Mouse (Mus musculus) thymus, postnatal 4 days (tissue): Measurements from ENCODE around the gene Tmem151a.
"Not testable (repeated sequence)": the region's sequence is repeated elsewhere in the genome, so short reads cannot be mapped to it uniquely, and the experiment has no call there.

Source experiments
- DNase-seq: peaks from one replicate; pipeline ENCODE4 v3.0.0; 2021

Tmem151a gene

DNA sequence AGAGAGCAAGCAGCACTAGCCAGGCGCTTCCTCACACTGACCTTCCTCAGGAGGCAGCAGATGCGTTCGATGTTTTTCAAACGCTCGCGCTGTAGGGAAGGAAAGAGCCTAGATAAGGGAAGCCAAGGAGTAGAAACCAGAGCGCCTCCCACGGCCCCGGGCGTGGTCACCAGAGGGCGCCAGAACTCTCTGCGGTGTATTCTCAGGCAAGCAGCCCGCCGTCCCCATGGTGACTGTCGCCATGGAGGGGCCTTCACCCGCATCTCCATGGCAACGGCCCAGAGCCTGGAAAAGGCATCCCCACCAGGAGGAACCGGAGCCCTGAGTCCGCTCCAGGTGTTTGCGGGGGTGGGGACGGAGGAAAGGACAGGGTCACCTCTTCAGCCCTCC is 8.9 kb upstream of the Tmem151a start:
- DNase-seq: peak; percentile 96

GRCm38 (mm10) chr19:5093481-5094242 is 8.3 kb upstream of the Tmem151a start:
- DNase-seq: no peak

DNA sequence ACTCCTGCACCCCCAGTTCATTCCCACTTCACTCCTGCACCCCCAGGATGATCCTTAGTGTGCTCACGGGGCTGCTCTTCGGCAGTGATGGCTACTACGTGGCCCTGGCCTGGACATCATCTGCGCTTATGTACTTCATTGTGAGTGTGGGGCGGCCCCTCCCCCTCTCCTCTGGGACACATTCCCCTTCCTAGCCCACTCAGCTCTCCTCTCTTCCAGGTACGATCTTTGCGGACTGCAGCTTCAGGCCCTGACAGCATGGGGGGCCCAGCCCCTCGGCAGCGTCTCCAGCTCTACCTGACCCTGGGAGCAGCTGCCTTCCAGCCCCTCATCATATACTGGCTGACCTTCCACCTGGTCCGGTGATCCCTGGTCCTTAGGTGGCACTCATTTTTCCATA is 6.8 kb upstream of the Tmem151a start:
- DNase-seq: no peak

- DNase-seq: no peak
Measured at GRCm38 (mm10) chr19:5089324-5089723, 4.0 kb upstream of the Tmem151a start.

DNA sequence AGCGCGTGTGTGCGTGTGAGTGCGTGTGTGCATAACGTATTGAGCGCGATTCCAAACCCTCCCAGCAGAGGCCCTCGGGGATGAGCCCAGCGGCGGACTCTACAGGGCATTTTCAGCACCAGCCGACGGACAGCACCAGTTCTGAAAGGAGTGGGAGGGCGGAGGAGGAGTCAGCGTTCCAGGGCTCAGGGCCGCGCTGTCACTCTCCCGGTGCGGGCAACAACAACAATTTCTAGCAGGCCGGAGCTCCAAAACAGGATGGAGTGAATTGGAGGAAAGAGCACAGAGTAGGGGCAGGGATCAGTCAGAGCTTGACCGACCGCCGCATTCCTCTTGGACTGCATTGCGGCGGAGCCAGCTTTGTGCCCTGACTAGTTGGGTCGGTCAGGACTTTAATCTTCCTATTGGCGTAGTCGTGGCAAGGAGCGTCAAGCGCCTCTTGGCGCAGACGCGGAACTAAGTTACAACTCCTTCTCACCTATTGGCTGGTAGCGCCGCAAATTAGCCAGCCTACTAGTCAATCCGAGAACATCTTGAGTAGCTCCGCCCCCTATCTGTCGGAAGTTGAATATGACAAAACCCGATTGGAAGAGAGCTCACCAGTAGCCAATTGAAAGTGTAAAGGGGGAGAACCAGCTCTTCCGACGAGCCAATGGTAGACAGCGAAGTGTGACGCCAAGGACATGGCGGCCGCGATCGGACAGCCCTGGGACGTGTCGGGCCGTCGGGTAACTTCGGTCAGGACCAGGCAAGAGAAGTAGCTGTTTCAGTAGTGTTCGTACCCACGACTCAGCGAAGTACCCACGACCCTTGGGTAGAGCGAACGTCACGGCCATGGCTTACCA is 2.8 kb upstream of the Tmem151a start, which contains the start of gene Yif1a:
Yif1a (plus strand) TSS at position 655 of the 845 bp plus-strand sequence.
- DNase-seq: peak; percentile 95

- not testable (repeated sequence) for DNase-seq
Measured at GRCm38 (mm10) chr19:5086533-5086932, 1.2 kb upstream of the Tmem151a start.

- DNase-seq: no peak
Measured at GRCm38 (mm10) chr19:5084834-5085144, 542 bp downstream of the Tmem151a start.

GRCm38 (mm10) chr19:5083961-5084833 is 1.1 kb downstream of the Tmem151a start:
- DNase-seq: no peak

GRCm38 (mm10) chr19:5082596-5082995 is 2.7 kb downstream of the Tmem151a start:
- no peak for DNase-seq

- DNase-seq: no peak
Measured at GRCm38 (mm10) chr19:5082005-5082404, 3.3 kb downstream of the Tmem151a start.

DNA sequence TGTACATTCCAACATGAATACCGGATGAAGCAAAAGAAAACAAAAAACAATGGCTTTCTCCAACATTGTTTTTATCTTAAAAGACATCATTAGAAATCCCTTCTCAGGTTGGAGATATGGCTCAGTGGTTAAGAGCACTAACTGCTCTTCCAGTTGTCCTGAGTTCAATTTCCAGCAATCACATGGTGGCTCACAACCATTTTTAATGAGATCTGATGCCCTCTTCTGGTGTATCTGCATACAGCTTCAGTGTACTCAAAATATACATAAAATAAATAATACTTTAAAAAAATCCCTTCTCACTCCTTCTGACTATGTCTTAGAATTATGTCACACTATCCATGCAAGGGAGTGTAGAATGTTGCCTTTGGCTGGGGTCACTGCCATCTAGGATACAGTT is 6.1 kb downstream of the Tmem151a start:
- DNase-seq: no peak

GRCm38 (mm10) chr19:5073518-5073917 is 11.8 kb downstream of the Tmem151a start:
- DNase-seq: no peak

- peak; percentile 71 for DNase-seq
Measured at GRCm38 (mm10) chr19:5073028-5073427, 12.3 kb downstream of the Tmem151a start.

DNA sequence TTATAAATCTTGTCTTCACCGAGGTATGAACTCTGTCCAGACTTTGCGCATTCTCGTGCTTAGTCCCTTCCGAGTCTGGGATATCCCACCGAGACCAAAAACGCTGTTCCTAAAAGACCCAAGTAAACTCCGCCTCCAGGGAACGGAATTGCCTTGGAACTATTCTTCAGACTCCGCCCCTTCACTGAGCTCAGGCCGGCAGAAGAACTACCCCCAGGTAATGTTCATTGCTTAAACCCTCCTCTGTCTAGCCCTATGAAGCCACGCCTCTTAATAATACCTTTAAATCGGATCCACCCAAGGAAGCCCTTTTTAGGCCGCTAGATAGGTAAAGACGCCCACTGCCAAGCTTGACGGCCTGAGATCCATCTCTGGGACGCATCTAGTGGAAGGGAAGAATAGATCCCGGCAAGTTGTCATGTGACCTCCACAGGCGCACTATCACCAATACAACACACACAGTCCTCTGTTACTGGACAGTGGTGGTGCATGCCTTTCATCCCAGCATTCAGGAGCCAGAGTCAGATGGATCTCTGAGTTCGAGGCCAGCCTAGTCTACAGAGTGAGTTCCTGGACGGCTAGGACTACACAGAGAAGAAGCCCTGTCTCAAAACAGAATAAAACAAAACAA is 12.8 kb downstream of the Tmem151a start:
- DNase-seq: no peak

- peak; percentile 41 for DNase-seq
Measured at GRCm38 (mm10) chr19:5071545-5072369, 13.6 kb downstream of the Tmem151a start.

DNA sequence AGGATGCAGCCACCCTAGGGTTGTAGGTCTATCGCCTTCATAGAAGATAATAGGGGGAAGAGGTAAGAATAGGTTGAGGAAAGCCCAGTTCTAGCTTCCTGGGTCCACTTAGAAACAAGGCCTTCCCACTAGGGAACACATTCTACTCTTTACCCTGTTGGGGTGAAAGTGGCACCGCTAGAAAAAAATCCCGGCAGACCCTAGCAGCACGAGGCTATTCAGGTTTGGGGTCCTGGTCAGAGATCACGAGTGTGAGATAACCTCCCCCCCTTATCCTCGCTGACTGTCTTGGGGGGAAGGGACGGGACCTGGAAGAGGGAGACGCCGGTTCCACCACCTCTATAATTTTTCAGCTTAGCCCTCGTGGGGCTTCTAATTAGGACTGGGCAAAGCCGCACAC is 14.3 kb downstream of the Tmem151a start:
- no peak for DNase-seq

GRCm38 (mm10) chr19:5069978-5070377 is 15.4 kb downstream of the Tmem151a start:
- DNase-seq: no peak

- no peak for DNase-seq
Measured at GRCm38 (mm10) chr19:5069486-5069885, 15.8 kb downstream of the Tmem151a start.

DNA sequence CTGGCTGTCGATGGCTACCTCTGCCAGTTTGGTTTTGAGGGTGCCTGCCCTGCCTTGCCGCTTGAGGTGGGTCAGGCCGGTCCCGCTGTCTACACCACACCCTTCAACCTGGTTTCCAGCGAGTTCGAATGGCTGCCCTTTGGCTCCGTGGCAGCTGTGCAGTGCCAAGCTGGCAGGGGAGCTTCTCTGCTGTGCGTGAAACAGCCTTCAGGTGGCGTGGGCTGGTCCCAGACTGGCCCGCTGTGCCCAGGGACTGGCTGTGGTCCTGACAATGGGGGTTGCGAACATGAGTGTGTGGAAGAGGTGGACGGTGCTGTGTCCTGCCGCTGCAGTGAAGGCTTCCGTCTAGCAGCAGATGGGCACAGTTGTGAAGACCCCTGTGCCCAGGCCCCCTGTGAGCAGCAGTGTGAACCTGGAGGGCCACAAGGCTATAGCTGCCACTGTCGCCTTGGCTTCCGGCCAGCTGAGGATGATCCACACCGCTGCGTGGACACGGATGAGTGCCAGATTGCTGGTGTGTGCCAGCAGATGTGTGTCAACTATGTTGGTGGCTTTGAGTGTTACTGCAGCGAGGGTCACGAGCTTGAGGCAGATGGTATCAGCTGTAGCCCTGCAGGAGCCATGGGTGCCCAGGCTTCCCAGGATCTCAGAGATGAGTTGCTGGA is 16.6 kb downstream of the Tmem151a start:
- DNase-seq: no peak

DNA sequence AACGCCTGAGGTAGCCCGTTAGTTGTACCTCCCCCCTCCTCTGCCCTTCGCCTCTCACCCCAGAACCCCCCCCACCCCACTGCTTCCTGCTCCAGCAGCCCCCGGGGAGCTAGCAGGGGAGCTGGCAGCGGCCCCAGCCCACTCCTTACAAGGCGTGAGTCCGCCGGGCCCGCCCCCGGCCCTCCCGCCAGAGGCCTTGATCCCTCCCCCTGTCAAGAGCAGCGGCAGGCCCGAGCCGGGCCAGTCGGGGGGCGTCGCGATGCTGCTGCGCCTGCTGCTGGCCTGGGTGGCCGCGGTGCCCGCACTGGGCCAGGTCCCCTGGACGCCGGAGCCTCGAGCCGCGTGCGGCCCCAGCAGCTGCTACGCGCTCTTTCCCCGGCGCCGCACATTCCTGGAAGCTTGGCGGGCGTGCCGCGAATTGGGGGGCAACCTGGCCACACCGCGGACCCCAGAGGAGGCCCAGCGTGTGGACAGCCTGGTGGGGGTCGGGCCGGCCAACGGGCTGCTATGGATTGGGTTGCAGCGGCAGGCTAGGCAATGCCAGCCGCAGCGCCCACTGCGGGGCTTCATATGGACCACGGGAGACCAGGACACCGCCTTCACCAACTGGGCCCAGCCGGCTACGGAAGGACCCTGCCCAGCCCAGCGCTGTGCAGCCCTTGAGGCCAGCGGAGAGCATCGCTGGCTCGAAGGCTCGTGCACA is 17.3 kb downstream of the Tmem151a start, which contains the start of gene Cd248:
Cd248 (plus strand) TSS at position 212 of the 703 bp plus-strand sequence.
- DNase-seq: no peak
